Mouse (Mus musculus) CH12.LX (cell line): ENCODE measurements around the gene Lypd1.

Experiments
- E2F4 ChIP-seq: IDR thresholded peaks from 2 replicates; pipeline ENCODE4 v1.6.1; 2011; ENCODE audit warnings: low read depth, low read length, improper control_type of control experiment; ENCODE audit not compliant: insufficient replicate concordance
- EP300 ChIP-seq: IDR thresholded peaks from 2 replicates; pipeline ENCODE4 v1.6.1; 2011; ENCODE audit warnings: low read length, improper control_type of control experiment

DNA sequence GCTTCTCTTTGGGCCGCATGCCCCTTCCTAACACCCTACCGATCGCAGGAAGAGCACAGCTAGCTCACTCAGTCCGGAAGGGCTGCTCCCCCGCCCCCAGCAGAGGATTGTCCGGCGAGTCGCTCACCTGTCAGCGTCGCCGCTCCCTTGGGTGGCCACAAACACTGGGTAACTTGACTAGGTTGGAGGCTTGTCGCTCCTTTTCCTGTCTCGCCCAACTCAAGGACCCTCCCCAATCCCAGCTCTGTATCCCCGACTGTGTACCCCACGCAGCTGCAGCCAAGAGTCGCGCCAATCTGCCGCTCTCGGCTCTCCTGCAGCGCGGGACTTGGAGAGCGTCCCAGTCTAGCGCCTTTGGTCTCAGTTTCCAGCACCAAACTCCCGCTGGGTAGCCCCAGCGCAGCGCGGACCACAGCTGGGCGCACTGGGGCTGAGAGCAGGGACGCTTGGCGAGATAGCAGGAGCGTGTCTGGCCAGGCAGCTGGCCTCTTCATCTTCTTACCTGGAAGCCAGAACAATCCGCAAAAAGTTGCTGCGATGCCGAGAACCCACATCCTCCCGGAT, 1.5 kb downstream of the Lypd1 start:
- TF ChIP-seq E2F4 (no peak), EP300 (no peak)
